Mouse (Mus musculus) lung, postnatal 14 days (tissue): ENCODE results near the gene Olfr145.

ENCODE experiments used
- DNase-seq: peaks from one replicate; pipeline ENCODE4 v3.0.0; 2021

The Olfr145 gene

DNA sequence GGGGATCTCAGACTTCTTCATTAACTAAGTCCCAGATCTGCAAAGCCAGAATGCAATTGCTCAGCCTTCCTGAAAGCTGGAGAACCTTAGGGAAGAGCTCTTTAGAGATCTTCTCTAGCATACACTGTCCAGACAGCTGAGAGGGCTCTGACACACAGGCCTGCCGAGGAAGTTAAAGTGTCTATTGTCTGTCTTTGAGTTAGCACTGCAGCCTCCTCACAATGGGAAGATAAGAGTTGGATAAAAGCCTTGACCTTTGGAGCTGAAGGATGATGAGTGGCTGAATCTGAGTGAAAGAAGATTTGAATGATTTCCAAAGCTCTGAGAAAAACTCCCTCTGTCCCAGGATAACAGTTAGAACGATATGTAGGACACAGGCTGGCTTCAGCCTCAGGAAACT is at the start of gene Olfr145:
Olfr145 (plus strand) TSS at position 64 of the 400 bp plus-strand sequence.
- DNase-seq: no peak

DNA sequence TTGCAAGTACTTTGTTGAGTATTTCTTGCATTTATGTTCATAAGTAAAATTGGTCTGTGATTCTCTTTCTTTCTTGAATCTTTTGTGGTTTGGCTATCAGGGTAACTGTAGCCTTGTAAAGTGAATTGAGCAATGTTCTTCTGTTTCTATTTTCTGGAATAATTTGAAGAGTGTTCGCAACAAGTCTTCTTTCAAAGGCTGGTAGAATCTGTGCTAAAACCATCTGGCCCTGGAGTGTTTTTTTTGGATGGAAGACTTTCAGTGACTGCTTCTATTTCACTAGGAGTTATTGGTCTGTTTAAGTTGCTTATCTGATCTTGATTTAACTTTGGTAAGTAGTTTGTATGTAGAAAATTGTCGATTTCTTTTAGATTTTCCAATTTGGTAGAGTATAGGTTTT is 47.3 kb upstream of the Olfr145 start:
- no peak for DNase-seq

DNA sequence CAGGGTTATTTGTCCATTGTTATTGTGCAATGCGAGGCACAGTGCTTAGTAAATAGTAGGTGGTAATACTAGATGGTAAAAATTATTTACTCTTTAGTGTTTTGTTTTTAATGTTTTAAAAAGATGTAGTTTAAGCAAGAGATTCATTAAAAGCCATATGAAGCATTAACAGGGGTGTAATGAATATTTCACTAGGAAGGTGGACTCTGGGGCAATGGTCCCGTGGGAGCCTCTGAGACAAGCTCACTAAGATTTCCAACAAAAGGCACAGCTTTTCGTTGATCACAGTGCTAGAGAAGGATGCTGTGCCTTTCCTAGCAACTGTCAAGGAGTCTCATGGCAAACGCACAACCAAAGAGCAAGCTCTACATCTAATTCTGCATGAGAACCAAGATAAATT is 42.6 kb upstream of the Olfr145 start, which contains the start of gene Olfr877:
Olfr877 (plus strand) TSS at position 301 of the 400 bp plus-strand sequence.
- DNase-seq: no peak

DNA sequence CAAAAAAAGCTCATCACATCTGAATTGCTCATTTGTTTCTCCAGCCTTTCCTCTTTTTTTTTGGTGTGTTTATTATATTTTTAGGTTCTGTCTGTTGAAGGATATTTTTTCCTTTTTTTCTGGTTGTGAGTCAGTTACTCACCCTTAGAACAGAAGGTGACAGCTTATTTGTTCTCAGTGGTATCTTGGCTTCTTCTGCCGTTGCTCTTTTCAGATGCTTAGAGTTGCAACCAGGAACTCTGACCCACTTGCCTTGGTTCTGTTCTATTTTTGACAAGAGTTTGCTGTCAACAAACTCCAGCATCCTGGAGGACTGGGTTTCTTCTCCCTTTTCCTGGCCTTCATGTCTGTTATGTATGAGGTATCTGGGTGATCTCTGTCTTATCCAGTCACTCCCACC is 33.2 kb upstream of the Olfr145 start:
- DNase-seq: no peak

DNA sequence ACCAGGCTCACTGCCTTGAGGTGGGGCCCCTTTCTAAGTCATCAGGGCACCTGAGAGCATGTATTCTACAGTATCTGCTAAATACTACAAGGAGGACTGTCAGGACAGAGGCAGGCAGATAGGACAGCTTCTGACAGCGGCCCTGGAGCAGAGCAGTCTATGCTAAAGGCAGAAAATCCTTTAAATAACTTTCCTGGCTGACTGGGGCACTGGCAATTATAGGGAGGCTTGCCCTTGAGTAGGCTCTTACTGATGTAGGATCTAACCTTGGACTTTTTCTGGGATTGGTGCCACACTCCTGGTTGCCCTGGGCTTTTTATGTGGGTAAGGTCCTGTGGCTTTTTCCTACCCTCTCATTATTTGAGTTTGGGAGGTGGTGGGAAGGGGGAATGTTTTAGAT is 26.3 kb upstream of the Olfr145 start:
- DNase-seq: no peak

DNA sequence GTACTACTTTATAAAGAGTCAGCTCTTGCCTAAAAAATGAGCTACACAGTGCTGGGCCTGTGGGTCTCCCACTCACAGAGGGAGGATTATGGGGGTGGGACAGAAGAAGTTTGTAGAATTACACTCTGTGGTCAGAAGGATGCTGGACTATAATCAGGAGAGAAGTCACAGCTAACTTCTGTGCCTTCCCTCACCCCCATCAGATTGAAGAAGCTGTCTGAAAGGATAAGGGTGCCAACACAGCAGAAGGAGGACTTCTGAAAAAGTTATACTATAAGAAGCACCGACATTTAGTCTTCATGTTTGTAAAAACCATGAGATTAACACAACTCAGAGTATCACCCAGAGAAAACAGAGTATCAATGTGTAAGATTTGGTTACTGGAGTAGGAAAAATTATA is 25.4 kb upstream of the Olfr145 start:
- no peak for DNase-seq

DNA sequence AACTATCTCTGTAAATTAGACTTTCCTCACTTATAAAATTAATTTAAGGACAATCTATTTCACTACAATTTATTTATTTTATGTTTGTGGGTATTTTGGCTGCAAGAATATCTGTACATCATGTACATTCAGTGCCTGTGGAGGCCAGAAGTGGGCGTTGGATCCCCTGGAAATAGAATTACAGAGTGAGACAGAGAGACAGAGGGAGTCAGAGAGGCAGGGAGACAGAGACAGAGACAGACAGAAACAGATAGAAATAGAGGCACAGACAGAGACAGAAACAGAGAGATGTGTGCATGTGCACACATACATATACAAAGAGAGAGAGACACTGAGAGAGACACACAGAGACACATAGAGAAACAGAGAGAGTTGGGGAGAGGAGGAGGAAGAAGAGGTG is 25.0 kb upstream of the Olfr145 start:
- DNase-seq: no peak

DNA sequence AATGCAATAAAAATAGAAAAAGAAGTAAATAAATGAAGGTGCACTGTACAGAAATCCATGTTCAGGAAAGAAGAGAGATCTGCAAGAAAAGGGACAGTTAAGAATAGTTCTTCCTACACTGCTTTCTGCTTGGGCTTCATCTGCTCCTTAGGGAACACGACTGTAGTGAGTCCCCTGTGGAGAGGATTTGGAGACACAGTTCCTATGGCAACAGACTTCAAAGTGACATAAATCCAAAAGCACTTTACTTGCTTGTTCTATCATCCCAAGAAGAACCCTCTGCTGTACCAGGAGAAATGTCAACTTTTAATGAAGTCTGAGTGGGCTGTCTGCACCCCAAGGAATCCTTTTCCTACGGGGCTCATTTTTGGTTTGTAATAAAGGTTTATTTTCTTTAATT is 5.6 kb upstream of the Olfr145 start:
- DNase-seq: no peak

DNA sequence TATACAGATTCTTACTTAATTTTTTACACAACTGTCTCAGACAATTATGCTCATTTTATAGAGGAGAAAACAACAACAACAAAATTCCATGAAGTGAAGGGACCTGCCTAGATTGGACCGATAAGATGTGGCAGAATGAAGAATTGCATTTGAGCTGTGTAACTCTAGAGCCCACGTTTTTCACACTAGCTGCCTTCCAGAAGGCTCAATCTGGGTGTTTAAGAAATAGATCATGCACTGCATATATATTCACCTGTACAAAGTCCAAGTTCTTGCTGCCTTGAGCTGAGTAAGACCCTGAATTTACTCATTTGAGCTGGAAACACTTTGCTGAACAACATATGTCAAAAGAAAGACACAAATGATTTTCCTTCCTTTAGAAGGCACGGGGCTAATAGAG is 9.0 kb downstream of the Olfr145 start:
- no peak for DNase-seq

DNA sequence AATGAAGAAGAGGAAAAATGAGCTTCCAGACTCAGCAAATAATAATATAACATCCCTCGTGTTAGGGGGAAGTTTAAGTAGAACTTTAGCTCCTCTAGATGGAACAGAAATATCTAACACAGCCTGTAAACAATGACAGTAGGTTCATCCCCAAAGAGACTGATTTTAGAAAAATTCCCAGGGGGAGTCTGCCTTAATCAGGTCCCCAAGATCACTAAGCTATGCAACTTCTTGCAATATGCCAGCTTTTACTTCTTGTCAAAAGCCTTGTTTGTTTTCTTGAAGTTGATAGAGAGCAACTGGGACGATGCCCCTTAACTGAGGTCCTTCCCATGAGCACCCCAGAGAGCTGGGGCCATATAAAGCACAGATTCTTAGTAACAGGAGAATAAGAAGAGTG is 21.0 kb downstream of the Olfr145 start, which contains the start of gene Olfr878:
Olfr878 (plus strand) TSS at position 301 of the 400 bp plus-strand sequence.
- DNase-seq: no peak

DNA sequence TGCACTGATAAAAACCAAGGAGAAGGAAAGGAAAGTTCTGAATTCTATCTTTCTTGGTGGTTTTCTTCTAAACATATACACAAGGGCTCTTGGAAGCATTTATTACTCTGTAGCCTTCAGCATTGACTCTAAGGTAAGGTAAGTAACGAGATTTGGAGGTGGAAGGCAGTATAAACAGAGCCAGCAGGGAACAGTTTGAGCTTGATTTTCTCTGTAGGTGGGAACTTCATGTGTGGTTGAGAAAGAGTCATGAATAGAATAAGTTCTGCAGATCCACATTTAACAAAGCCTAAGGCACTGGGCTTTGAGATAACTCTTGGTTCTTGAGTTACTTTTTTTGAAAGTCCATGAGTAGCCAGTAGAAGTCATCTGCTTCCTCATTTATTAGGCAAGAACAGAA is 21.5 kb downstream of the Olfr145 start:
- DNase-seq: no peak

DNA sequence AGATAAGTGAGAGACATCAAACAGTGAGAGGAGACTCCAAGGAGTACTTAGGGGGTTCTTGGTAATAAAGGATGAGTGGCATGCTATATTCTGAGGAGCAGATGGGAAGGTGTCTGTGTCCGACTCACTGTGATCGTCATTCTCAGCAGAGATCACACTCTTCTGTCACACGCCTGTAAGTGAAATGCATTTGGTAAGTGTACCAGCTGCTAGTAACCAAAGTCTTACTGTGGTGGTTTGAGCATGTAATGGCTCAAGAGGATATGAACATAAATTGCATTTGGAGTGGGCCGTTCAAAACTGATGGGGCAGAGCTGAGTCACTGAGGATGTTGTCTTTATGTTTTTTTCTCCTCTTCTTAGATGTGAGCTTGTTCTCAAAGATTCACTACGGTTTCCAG is 27.7 kb downstream of the Olfr145 start:
- no peak for DNase-seq

DNA sequence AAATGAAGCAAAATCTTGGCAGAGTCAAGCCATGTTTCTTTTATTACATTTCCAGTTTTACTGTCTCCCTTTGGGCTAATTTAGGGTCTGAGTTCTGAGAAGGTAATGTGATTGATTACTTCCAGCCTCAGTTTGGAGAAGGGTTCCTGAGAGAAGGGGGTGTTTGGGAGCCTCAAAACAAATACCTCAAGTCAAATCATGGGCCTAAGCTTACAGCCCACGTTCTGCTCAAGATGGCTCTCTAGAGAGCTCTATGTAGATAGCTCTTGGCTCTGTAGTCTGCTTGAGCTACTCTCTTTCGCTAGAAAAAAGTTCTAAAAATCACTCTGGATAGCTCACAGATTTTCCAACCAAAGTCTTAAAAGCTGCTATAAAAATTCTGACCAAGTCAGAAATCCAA is 28.9 kb downstream of the Olfr145 start:
- DNase-seq: no peak

DNA sequence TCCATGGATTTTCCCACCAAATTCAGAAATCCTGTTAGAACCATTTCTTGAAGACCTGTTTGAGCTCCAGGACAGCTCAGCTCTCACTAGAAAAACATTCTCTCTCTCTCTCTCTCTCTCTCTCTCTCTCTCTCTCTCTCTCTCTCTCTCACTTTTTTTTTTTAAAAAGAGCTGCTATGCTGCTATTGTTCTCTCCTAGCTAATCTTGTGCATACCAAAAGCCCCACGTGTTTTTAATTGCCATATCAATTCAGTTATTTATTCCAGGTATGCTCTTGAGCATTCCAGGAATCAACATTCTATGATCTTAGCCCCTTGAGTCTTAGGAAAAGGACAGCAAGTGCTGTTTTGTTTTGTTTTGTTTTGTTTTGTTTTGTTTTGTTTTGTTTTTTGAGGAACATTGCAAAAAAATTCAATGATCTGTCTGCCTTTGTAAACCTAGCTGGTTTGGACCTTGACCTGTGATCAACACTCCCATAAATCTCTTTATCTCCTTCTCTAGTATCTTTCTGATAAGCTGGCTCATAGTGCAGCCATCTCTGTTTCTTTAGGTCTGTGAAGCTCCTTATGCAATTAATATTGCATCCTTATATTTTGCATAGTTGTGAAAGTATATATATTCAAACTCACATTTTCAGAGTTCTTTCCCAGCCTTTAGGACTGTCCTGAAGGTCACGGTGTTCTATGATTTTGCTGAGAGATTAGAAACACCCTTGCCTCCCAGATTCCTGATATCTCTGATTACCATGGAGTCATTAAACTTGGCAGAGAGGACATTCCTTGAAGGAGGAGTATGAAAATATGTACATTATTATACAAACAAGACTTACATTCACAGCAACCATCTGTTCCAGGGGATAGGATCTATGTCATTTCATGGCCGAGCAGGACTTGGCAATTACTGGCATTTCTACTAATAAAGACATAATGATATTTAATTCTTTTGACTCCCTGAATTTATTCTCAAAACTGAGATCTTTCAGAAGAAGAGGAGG is 29.8 kb downstream of the Olfr145 start:
- DNase-seq: no peak

DNA sequence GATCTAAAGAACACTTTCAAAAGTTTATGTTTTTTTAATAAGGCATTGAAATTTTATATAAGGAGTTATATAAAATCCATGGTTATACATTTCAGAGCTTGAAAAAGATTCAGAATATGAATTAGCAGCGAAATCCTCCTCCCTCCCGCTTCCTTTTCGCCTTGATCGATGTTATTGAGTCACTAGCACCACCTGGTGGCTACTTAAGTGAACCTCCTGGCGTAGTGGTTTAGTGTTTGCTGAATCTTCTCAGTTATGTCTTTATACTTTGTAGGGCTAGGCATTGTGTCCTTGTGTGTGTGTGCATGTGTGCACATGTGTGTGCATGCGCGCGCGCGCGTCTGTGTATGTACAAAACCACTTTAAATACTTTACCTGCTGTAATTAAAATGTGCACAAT is 36.0 kb downstream of the Olfr145 start:
- DNase-seq: peak; percentile 44

DNA sequence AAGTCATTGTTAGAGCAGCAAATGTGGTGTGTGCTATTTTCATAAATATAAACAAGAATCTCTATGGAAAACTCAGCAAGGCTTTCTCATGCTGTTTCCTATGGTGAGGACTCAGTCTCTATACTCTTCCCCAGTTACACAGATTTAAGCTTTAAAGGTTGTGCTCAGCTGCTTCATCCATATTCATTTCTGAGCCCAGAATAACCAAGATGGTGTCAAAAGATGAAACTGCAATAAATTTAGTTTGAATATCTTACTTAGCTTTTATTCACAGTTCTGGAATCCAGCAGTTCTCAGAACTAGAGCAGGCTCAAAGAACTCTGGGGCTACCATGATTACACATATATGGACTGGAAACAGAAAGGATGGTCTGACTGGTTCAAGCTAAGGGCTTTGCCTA is 37.6 kb downstream of the Olfr145 start:
- DNase-seq: no peak

DNA sequence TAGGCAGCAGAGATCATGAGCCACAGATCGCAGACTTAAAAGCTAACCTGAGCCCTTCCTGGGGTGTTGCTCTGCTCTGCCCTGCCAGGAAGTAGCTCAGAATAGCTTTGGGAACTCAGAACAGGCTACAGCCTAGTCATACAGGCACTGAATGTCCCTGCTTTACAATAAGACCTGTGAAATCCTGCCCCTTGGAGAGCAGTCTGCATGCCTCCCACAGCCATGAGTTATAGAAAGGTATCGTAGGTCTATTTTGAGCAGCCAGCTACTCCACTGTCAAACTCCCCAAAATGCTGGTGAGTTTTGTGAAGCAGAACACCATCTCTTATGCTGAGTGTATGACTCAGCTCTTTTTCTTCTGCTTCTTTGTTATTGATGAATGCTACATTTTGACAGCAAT is 44.6 kb downstream of the Olfr145 start:
- no peak for DNase-seq
